Mouse (Mus musculus) heart, adult 9 months (tissue): ENCODE results near the gene B3gnt4.

ENCODE experiments used
- DNase-seq, 2 experiments: peaks; one replicate each; pipeline ENCODE4 v3.0.0; 2022; ENCODE audit warnings: low spot score in 2 of 2

B3gnt4 gene

GRCm38 (mm10) chr5:123525916-123526495 lies 15.7 kb downstream of the B3gnt4 start:
- no peak for DNase-seq

GRCm38 (mm10) chr5:123528641-123529040 lies 18.4 kb downstream of the B3gnt4 start:
- no peak for DNase-seq

GRCm38 (mm10) chr5:123530056-123530455 lies 19.8 kb downstream of the B3gnt4 start:
- no peak for DNase-seq

- DNase-seq, result no peak
These were observed 23.5 kb downstream of the B3gnt4 start for GRCm38 (mm10) chr5:123533801-123534200.

- no peak for DNase-seq
These were observed 45.4 kb downstream of the B3gnt4 start for GRCm38 (mm10) chr5:123555693-123556092.

GRCm38 (mm10) chr5:123556451-123556850 lies 46.2 kb downstream of the B3gnt4 start:
- peak in 1 of 2 experiments; percentile 40 for DNase-seq

- DNase-seq, result no peak
These were observed 49.3 kb downstream of the B3gnt4 start for GRCm38 (mm10) chr5:123559588-123559987.

GRCm38 (mm10) chr5:123561128-123561527 lies 50.9 kb downstream of the B3gnt4 start:
- no peak for DNase-seq
